Mouse (Mus musculus) forebrain, embryonic 11.5 days (tissue): ENCODE data around the gene Il5. TPM values are rescaled to one million over a fixed set of nuclear protein-coding genes. Genes with fewer than 3 reads are reported as not detected.

ENCODE experiments used
- ATAC-seq: fragments of 200-750 bp; cut with Nextera tagmentation; replicated peaks from 2 replicates; pipeline ENCODE4 v1.8.0; 2017; ENCODE audit warnings: moderate TSS enrichment; ENCODE audit not compliant: low FRiP score
- DNase-seq: peaks from one replicate; pipeline ENCODE4 v3.0.0-alpha.2; 2017; ENCODE audit warnings: low spot score
- H3K27ac ChIP-seq: fragments of 300-500 bp; sonication (generic); 2 replicates; pipeline ENCODE4 v1.5.1; 2014; ENCODE audit warnings: low read depth, low read length
- H3K27me3 ChIP-seq: fragments of 300-500 bp; sonication (generic); 2 replicates; pipeline ENCODE4 v1.6.1; 2014; ENCODE audit warnings: mild to moderate bottlenecking, low read length, mixed read lengths; ENCODE audit not compliant: control insufficient read depth, insufficient read depth
- H3K36me3 ChIP-seq: fragments of 300-500 bp; sonication (generic); 2 replicates; pipeline ENCODE4 v1.6.1; 2014; ENCODE audit warnings: mild to moderate bottlenecking, low read length, moderate library complexity, mixed read lengths; ENCODE audit not compliant: control insufficient read depth, insufficient read depth
- H3K4me1 ChIP-seq: fragments of 300-500 bp; sonication (generic); replicated peaks from 2 replicates; pipeline ENCODE4 v1.6.1; 2014; ENCODE audit warnings: low read length, mixed read lengths; ENCODE audit not compliant: control insufficient read depth, insufficient read depth
- H3K4me2 ChIP-seq: fragments of 300-500 bp; sonication (generic); 2 replicates; pipeline ENCODE4 v1.6.1; 2014; ENCODE audit warnings: low read depth, mild to moderate bottlenecking, low read length, moderate library complexity, mixed read lengths; ENCODE audit not compliant: severe bottlenecking
- H3K4me3 ChIP-seq: fragments of 300-500 bp; sonication (generic); 2 replicates; pipeline ENCODE4 v1.5.1; 2014; ENCODE audit warnings: low read depth, low read length
- H3K9ac ChIP-seq: fragments of 300-500 bp; sonication (generic); 2 replicates; pipeline ENCODE4 v1.6.1; 2014; ENCODE audit warnings: low read length
- H3K9me3 ChIP-seq: fragments of 300-500 bp; sonication (generic); 2 replicates; pipeline ENCODE4 v1.6.1; 2016; ENCODE audit warnings: low read length, mixed read lengths; ENCODE audit not compliant: control insufficient read depth
- WGBS: fragments of 180-500 bp; shearing (Covaris S2); extraction: QIAGEN DNeasy Blood & Tissue Kit; methylation state at CpG from one replicate; pipeline ENCODE4 v1.1.7; 2014; 5-methylcytosine and 5-hydroxymethylcytosine counted together
- polyA plus RNA-seq: library from polyadenylated mRNA; unstranded; fragments of >200 nt; fragmentation: Nextera tagmentation; extraction: Ambion mirVana; gene quantifications from 2 replicates; pipeline ENCODE4 v1.2.1, GENCODE M21; 2014

The Il5 gene
- polyA plus RNA-seq: not detected in 2 replicates

DNA sequence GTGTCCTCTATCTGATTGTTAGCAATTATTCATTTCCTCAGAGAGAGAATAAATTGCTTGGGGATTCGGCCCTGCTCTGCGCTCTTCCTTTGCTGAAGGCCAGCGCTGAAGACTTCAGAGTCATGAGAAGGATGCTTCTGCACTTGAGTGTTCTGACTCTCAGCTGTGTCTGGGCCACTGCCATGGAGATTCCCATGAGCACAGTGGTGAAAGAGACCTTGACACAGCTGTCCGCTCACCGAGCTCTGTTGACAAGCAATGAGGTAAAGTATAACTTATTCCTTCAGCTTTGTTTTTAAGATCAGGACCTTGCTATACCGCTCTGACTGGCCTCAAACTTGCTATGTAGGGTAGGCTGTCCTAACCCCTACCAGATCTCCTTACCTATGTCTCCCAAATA, at the start of gene Il5:
Gene Il5 (plus strand): TSS at position 80 of the 400 bp plus-strand sequence.
- Histone ChIP-seq H3K4me1 (no peaks in the 10 kb centered on the region), H3K9ac (no peak within 1 kb of the TSS), H3K4me3 (no peak within 1 kb of the TSS), H3K9me3 (no peaks in the 10 kb centered on the region), H3K27ac (no peak within 1 kb of the TSS), H3K27me3 (no peaks in the 10 kb centered on the region), H3K4me2 (no peak within 1 kb of the TSS), H3K36me3 (no peaks in the 10 kb centered on the region)
- no peak for DNase-seq
- 85% methylated on average over 6 of the region's 6 CpGs for WGBS
- no peak for ATAC-seq

DNA sequence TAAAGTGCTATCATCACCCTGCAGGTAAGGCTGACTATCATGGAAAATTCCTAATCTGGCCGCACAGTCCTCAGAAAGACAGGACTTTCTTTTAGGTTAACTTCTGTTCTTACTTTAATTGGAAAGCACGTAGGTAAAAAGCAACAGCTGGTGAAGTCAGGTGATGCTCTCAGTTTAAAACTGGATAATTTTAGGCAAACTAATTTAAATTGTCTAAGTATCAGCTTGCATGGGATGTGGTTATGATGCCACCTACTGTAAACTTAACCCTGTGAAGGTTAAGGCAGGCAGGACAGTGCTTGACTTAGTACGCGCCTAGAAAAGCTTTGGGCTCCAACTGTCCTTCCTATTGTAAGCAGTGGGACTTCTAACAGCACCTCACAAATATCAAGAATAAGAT, 49.2 kb upstream of the Il5 start:
- Histone ChIP-seq H3K9me3 (no peaks in the 10 kb centered on the region), H3K4me3 (no peak overlapping the region), H3K27ac (no peak overlapping the region), H3K9ac (no peak overlapping the region), H3K27me3 (no peaks in the 10 kb centered on the region), H3K4me1 (no peaks in the 10 kb centered on the region), H3K36me3 (no peaks in the 10 kb centered on the region; the same call in 1 of the 2 replicates), H3K4me2 (no peak overlapping the region)
- no peak for DNase-seq
- WGBS: 95% methylated on average over 4 of the region's 4 CpGs
- no peak for ATAC-seq

GRCm38 (mm10) chr11:53680141-53680540, 40.5 kb upstream of the Il5 start:
- Histone ChIP-seq H3K27ac (no peak overlapping the region), H3K9me3 (no peaks in the 10 kb centered on the region), H3K4me2 (no peak overlapping the region), H3K36me3 (no peaks in the 10 kb centered on the region; the same call in 1 of the 2 replicates), H3K9ac (no peak overlapping the region), H3K27me3 (no peaks in the 10 kb centered on the region), H3K4me1 (no peaks in the 10 kb centered on the region), H3K4me3 (no peak overlapping the region)
- 91% methylated on average over 4 of the region's 4 CpGs for WGBS
- DNase-seq: no peak
- ATAC-seq: no peak

- H3K27me3 ChIP-seq: no peaks in the 10 kb centered on the region
- no peak overlapping the region for H3K4me3 ChIP-seq
- no peaks in the 10 kb centered on the region for H3K4me1 ChIP-seq
- H3K9ac ChIP-seq: no peak overlapping the region
- no peak overlapping the region for H3K4me2 ChIP-seq
- 88% methylated on average over 2 of the region's 2 CpGs for WGBS
- no peaks in the 10 kb centered on the region for H3K9me3 ChIP-seq
- no peak for DNase-seq
- ATAC-seq: no peak
- H3K36me3 ChIP-seq: no peaks in the 10 kb centered on the region; the same call in 1 of the 2 replicates
- no peak overlapping the region for H3K27ac ChIP-seq
Measured at GRCm38 (mm10) chr11:53681686-53682085, 38.9 kb upstream of the Il5 start.

DNA sequence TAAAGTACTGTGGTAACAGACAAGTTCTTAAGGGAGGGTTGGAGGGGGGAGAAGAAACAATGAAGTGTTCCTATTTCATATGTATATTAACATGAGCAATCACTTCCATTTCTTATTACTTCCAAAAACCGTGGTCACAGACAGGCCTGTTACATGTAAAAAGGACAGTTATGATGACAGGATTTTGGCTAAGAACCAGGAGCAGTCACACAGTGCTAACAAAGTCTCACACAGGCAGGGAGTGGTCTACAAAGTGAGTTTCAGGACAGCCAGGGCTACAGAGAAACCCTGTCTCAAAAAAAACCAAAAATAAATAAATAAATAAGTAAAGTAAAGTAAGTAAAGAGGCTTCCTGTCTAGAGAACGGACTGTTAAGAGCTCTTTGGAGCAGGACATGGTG, 38.4 kb upstream of the Il5 start:
- ATAC-seq (no peak), DNase-seq (no peak)
- Histone ChIP-seq H3K9ac (no peak overlapping the region), H3K4me1 (no peaks in the 10 kb centered on the region), H3K4me3 (no peak overlapping the region), H3K27me3 (no peaks in the 10 kb centered on the region), H3K9me3 (no peaks in the 10 kb centered on the region), H3K4me2 (no peak overlapping the region), H3K27ac (no peak overlapping the region), H3K36me3 (no peaks in the 10 kb centered on the region; the same call in 1 of the 2 replicates)
- WGBS: 94% methylated on average over 2 of the region's 2 CpGs

- Histone ChIP-seq H3K9me3 (no peaks in the 10 kb centered on the region), H3K27me3 (no peaks in the 10 kb centered on the region), H3K4me2 (no peak overlapping the region), H3K4me1 (no peaks in the 10 kb centered on the region), H3K9ac (no peak overlapping the region), H3K4me3 (no peak overlapping the region), H3K36me3 (no peaks in the 10 kb centered on the region; the same call in 1 of the 2 replicates), H3K27ac (no peak overlapping the region)
- ATAC-seq (no peak), DNase-seq (no peak)
- 96% methylated on average over 9 of the region's 9 CpGs for WGBS
Measured at GRCm38 (mm10) chr11:53682994-53683530, 37.5 kb upstream of the Il5 start.

GRCm38 (mm10) chr11:53691979-53692378, 28.6 kb upstream of the Il5 start:
- 80% methylated on average over 10 of the region's 10 CpGs for WGBS
- peaks cover 3% of the 10 kb centered on the region; the same call in 1 of the 2 replicates for H3K36me3 ChIP-seq

DNA sequence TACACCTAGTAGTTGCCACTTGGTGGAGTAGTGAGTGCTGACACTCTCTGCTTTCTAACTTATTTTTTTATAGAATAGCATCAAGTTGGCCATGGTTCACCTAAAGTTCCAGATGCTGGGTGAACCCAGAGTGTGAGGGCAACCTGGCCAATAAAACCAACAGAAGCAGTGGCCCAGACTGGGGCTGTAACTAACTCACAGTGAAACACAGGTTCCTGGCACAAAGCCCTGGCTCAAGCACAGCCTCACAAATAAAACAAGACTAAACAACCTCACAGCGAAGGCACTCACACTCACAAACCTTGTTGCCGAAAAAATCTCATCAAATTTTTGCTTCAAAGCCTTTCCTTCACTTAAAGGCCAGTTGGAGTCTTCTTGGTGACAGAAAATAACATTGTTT, 22.1 kb upstream of the Il5 start:
- Histone ChIP-seq H3K9ac (no peak overlapping the region), H3K27me3 (no peaks in the 10 kb centered on the region), H3K9me3 (no peaks in the 10 kb centered on the region), H3K27ac (no peak overlapping the region), H3K4me3 (no peak overlapping the region), H3K4me2 (no peak overlapping the region), H3K36me3 (peaks cover 3% of the 10 kb centered on the region), H3K4me1 (no peaks in the 10 kb centered on the region)
- no peak for ATAC-seq
- no peak for DNase-seq
- WGBS: 89% methylated on average over 2 of the region's 2 CpGs

More at GRCm38 (mm10) chr11:53691979-53692378, 28.6 kb upstream of the Il5 start:
- no peaks in the 10 kb centered on the region for H3K27me3 ChIP-seq
- DNase-seq: no peak
- ATAC-seq: no peak
- no peak overlapping the region for H3K27ac ChIP-seq
- no peaks in the 10 kb centered on the region for H3K4me1 ChIP-seq
- no peak overlapping the region for H3K4me2 ChIP-seq
- no peak overlapping the region for H3K9ac ChIP-seq
- H3K4me3 ChIP-seq: no peak overlapping the region
- H3K9me3 ChIP-seq: no peaks in the 10 kb centered on the region

- no peak overlapping the region for H3K9ac ChIP-seq
- no peaks in the 10 kb centered on the region for H3K9me3 ChIP-seq
- no peaks in the 10 kb centered on the region for H3K4me1 ChIP-seq
- no peaks in the 10 kb centered on the region for H3K27me3 ChIP-seq
- ATAC-seq (no peak), DNase-seq (no peak)
- H3K4me2 ChIP-seq: no peak overlapping the region
- peaks cover 3% of the 10 kb centered on the region for H3K36me3 ChIP-seq
- 85% methylated on average over 4 of the region's 4 CpGs for WGBS
- H3K27ac ChIP-seq: no peak overlapping the region
- no peak overlapping the region for H3K4me3 ChIP-seq
Measured at GRCm38 (mm10) chr11:53699351-53699750, 21.2 kb upstream of the Il5 start.
